Mouse (Mus musculus) left cerebral cortex, adult 2 months (tissue): ENCODE measurements around the gene Ell2. TPM values are rescaled to one million over a fixed set of nuclear protein-coding genes. Genes with fewer than 3 reads are reported as not detected.

ENCODE experiments used
- DNase-seq, 2 experiments: peaks; one replicate each; pipeline ENCODE4 v3.0.0; 2021 to 2022; ENCODE audit warnings: low spot score in 2 of 2, mixed read lengths in 1 of 2; ENCODE audit errors: extremely low spot score in 1 of 2
- H3K27ac ChIP-seq: fragments of 200-600 bp; 2 replicates; pipeline ENCODE4 v1.8.1; 2022
- H3K4me3 ChIP-seq: fragments of 200-600 bp; 2 replicates; pipeline ENCODE4 v1.8.1; 2022
- CTCF ChIP-seq: fragments of 200-600 bp; IDR thresholded peaks from 2 replicates; pipeline ENCODE4 v1.8.1; 2022; ENCODE audit warnings: antibody characterized with exemption, mild to moderate bottlenecking, moderate library complexity
- intact Hi-C: fragments of 180-260 bp; cut with DNase I; formaldehyde crosslinking; loops from one replicate; pipeline ENCODE4 v1.15.1; 2025
- total RNA-seq, 2 experiments: library from RNA; stranded (reverse); gene quantifications; 2 replicates each; pipeline ENCODE4 v1.2.3; 2021

The Ell2 gene
- total RNA-seq, 2 experiments from 2014 or later, result 44.2 to 45.7 TPM

DNA sequence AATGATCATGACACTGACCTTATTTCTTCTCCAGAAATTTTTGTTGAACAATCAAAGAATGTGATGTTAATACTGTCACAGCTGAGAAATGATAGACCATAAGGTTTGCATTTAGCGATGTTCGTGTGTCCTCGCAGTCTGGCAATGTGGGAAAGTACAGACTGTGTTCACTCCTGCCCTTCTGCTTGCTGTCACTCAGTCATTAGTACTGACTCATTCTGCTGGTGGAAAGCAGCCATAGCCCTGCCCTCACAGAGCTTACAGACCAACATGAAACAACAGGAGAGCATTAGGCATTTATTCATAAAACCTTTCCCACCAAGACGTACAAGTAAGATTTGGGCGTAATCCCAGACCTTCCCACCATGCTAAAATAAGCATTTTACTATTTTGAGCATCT lies 47.8 kb downstream of the Ell2 start:
- peak overlapping the region; percentile 4; the same call in 1 of the 2 replicates for H3K27ac ChIP-seq
- TF ChIP-seq CTCF, result no peak
- intact Hi-C loops, result no loop called here
- no peak overlapping the region for H3K4me3 ChIP-seq
- DNase-seq, result no peak

DNA sequence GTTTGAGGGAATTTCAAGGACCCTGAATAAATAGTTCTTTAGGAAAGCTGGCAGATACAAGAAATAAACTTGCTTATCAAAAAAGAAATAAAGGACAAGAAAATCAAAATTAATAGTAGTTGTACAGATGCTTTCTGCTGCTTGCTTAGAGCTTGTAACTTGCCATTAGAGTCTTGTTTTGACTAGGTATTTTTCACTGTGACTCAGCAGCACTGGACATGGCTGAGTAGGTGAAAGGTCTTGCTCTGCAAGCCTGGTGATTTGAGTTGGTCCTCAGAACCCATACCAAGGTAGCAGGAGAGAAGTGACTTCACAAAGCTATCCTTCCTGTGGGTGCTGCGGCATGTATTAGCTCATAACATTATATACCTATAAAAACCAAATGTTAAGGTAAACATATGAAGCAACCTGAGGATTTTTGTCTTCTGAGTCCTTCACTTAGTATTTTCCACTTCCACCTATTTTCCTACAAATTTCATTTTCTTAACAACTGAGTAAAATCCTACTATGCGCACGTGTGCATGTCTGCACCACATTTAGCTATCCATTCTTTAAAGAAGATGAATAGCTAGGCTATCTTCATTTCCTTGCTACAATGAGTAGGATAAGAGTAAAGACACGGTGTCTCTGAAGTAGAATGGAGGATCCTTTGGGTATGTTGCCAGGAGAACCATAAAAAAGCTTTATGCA lies 54.4 kb downstream of the Ell2 start:
- Histone ChIP-seq H3K27ac (no peak overlapping the region), H3K4me3 (no peak overlapping the region)
- no peak for TF ChIP-seq CTCF
- intact Hi-C loops, result no loop called here
- DNase-seq, result no peak

DNA sequence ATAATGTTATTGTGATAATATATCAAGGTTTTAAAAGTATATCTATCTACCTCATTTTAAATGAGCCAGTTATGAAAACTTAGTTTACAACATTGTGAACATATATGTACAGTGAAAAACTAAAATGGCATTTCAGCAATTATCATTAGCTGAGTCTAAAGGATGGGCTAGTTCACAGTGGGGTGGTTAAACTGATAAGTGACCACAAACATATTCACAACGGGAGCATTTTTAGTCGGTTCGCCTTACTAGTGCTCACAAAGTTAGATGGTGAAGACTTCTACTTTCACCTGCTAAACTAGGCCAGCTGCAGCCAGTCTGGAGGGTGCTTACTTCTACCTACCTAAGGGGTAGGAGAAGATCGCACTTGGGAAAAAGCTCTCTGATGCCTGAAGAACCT lies 56.2 kb downstream of the Ell2 start:
- no peak overlapping the region for H3K27ac ChIP-seq
- intact Hi-C loops, result no loop called here
- no peak for DNase-seq
- TF ChIP-seq CTCF, result no peak
- H3K4me3 ChIP-seq, result no peak overlapping the region

DNA sequence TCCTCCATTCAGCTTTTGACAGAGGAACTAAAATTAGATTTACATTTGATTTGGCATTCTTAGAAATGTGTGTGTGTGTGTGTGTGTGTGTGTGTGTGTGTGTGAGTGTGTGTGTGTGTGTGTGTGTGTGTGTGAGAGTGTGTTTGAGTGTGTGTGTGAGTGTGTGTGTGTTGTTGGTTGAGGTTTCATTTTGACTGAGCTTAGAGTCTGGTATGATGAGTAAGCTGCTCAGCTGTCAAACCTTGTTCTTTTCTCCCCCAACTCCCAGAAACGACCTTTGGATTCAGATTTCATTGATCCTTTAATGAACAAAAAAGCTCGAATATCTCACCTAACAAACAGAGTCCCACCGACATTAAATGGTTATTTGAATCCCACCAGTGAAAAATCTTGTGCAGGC lies 56.7 kb downstream of the Ell2 start:
- intact Hi-C loops, result no loop called here
- Histone ChIP-seq H3K4me3 (no peak overlapping the region), H3K27ac (no peak overlapping the region)
- TF ChIP-seq CTCF, result no peak
- DNase-seq, result no peak

DNA sequence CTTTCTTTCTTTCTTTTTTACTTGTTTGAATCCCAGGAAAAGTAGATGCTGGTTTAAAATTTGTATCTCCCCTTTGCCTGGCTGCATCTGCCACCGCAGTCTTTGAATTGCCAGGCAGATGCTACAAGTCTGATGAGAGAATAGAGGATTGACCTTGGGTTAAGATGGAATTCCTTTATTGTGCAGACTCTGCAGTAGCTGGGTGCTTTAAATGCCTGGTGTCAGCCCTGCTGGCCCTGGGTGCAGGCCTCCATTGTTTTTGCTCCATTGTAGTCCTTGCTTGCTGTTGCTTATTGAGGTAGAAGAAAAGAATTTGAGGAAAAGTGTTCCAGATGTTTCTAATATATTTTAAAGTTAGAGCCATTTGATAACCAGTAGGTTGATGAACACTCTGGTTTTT lies 59.2 kb downstream of the Ell2 start:
- intact Hi-C loops, result loop anchor here (2.0 to 5.0 kb wide), 2 partner anchors 25 to 58 kb away; partner anchors contain the start of gene Ell2
- no peak for DNase-seq
- Histone ChIP-seq H3K27ac (no peak overlapping the region), H3K4me3 (no peak overlapping the region)
- TF ChIP-seq CTCF, result no peak

DNA sequence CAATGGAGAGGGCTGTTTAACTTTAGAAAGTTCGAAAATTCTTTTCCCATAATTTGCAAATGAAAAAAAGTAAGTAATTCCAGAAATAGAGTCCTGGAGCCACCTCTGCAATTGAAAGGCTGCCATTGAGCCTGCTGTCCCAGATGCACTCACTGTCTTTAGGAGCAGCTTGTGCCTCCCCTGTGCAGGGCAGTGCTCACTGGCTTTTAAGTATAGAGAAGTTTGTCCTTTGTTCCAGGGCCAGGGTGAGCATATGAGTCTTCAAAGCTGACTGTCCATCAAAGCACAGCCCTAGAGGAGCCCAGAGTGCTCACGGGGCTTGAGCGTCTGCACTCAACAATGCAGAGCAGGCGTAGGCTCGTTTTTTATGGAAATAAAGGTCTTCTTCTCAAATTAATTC lies 59.7 kb downstream of the Ell2 start:
- Histone ChIP-seq H3K27ac (peak overlapping the region; percentile 9; the same call in 1 of the 2 replicates), H3K4me3 (no peak overlapping the region)
- DNase-seq, result no peak
- intact Hi-C loops, result loop anchor here (2.0 to 5.0 kb wide), 2 partner anchors 25 to 59 kb away; partner anchors contain the start of gene Ell2
- no peak for TF ChIP-seq CTCF

DNA sequence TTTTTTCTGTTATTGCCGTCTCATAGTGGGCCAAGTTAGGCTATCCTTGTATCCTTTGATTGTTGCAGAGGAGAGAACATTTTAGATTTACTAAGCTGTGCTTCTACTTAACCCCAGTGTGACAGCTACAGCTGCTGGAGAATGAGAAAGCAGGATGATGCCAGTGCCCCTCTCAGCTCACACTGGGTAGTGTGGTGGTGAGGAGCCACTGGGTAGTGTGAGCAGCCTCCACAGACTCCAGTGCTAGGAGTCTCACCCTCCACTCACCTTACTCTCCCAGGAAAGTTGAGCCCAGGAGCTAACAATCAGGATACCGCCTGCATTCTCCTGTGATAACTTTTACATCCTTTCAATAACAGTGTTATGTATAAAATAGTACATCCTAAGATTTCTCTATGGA lies 60.4 kb downstream of the Ell2 start:
- no peak for TF ChIP-seq CTCF
- Histone ChIP-seq H3K27ac (peak overlapping the region; percentile 9; the same call in 1 of the 2 replicates), H3K4me3 (no peak overlapping the region)
- intact Hi-C loops, result loop anchor here (2.0 to 5.0 kb wide), 2 partner anchors 26 to 60 kb away; partner anchors contain the start of gene Ell2
- no peak for DNase-seq

DNA sequence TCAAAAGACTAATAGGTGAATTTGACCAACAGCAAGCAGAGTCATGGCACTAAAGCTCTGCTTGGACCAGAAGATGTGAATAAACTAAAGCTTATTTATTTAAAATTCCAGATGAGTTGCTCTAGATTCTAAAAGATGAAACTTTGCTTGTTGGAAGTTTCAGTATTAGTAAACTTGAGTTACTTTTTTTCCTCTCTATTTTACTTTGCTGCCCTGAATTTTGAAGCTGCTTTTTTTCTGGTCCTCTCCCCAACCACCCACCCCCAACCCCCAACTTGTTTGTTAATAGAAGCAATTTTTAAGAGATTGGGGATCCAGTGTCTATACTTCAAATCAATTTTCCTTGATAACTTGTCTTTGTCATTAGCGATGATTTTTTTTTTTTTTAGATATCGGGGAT lies 64.2 kb downstream of the Ell2 start:
- intact Hi-C loops, result no loop called here
- Histone ChIP-seq H3K27ac (no peak overlapping the region), H3K4me3 (no peak overlapping the region)
- TF ChIP-seq CTCF, result no peak
- DNase-seq, result no peak

DNA sequence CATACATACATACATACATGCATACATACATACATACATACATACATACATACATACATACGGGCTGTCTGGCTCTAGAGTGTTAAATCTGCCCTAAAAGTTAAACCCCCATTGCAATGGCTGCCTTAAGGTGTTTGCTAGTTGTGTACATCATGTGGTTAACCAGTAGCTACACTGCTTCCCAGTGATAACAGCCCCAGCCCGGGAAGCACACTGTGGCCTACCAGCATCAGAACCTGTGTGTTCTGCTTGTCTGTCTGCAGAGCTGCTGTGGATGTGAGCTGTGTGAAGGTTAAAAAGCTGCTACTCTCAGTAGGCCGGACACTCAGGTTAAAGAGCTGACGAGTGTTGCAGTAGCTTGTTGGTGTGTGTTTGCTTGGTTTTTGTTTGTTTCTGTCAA lies 64.8 kb downstream of the Ell2 start:
- Histone ChIP-seq H3K4me3 (no peak overlapping the region), H3K27ac (no peak overlapping the region)
- intact Hi-C loops, result no loop called here
- DNase-seq, result no peak
- TF ChIP-seq CTCF, result no peak

DNA sequence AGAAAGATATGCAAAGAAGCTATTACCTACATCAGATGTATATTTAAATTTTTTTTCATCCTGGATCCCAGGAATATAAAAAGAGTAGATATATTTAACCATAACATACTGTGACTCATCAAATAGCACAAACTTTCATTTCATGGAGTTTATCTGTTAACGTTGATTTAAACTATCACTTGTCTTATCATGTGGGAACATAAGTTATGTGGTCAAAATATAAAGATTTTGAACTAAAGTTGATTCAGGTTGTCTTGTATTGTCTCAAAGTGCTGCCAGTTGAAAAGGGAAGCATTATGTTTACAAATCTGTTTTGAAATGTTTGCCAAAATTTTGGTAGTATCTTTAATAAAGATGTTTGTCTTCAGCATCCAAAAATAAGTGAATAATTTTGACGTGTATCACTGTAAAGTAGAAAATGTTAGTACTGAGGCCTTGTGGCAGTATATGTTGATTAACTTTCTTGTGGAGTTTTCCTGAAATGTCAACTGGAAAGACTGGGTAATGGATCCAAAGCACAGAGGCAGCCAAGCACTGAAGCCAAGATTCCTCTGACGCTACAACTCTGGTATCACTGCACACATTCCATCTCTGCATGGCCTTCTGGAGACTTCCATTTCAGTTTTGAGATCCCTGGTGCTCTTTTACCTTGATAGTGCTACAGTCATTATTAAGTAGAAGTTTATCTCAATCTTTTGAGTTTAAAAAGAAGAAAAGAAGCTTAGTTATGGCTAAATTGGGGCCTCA lies 65.6 kb downstream of the Ell2 start:
- no peak for DNase-seq
- TF ChIP-seq CTCF, result no peak
- no peak overlapping the region for H3K4me3 ChIP-seq
- intact Hi-C loops, result no loop called here
- H3K27ac ChIP-seq, result no peak overlapping the region

DNA sequence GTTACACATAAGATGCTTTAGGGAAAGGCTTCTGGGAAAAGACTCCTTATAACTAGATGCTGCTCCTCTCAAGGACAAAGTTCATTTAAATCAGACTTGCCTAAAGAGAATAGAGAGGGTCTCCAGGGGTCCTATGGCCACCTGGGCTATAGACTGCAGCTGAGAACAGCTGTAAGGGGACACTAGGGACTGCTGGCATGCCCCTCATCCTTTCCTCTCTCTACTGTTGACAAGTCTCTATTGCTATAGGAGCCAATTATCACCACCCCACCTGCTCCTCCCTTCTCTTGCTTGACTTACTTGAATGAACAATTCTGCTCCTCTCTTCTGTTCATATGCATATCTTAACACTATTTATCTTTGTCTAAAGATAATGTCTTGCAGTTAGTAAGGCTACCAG lies 69.4 kb downstream of the Ell2 start:
- intact Hi-C loops, result no loop called here
- DNase-seq, result no peak
- Histone ChIP-seq H3K27ac (no peak overlapping the region), H3K4me3 (no peak overlapping the region)
- no peak for TF ChIP-seq CTCF

DNA sequence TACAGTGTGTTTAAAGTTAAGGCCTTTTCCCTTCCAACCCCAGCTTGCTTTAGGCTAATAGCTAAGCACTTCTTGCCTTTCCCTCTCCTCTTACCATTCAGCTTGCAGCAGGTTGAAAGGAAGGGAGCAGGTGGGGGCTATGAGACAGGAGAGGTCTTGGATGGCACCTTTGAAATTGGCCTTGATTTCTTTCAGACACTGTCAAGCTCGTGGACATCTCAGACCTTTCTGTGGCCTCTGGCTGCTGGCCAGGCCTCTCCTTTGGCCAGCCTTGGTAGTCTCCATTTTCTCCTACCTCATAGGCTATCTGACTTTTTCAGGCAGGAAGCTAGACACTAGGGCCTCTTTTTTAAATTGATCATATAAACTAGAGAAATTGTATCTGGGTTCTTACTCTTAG lies 70.1 kb downstream of the Ell2 start:
- intact Hi-C loops, result no loop called here
- Histone ChIP-seq H3K4me3 (no peak overlapping the region), H3K27ac (no peak overlapping the region)
- peak in 1 of 2 experiments; percentile 4 for DNase-seq
- no peak for TF ChIP-seq CTCF
